Mouse (Mus musculus): Measurements from ENCODE around the gene Usp28. TPM values are rescaled to one million over a fixed set of nuclear protein-coding genes. Genes with fewer than 3 reads are reported as not detected.

Gene Usp28
- 6.1 and 6.8 TPM in 2 replicates for polyA plus RNA-seq (2012; rRNA removed)

DNA sequence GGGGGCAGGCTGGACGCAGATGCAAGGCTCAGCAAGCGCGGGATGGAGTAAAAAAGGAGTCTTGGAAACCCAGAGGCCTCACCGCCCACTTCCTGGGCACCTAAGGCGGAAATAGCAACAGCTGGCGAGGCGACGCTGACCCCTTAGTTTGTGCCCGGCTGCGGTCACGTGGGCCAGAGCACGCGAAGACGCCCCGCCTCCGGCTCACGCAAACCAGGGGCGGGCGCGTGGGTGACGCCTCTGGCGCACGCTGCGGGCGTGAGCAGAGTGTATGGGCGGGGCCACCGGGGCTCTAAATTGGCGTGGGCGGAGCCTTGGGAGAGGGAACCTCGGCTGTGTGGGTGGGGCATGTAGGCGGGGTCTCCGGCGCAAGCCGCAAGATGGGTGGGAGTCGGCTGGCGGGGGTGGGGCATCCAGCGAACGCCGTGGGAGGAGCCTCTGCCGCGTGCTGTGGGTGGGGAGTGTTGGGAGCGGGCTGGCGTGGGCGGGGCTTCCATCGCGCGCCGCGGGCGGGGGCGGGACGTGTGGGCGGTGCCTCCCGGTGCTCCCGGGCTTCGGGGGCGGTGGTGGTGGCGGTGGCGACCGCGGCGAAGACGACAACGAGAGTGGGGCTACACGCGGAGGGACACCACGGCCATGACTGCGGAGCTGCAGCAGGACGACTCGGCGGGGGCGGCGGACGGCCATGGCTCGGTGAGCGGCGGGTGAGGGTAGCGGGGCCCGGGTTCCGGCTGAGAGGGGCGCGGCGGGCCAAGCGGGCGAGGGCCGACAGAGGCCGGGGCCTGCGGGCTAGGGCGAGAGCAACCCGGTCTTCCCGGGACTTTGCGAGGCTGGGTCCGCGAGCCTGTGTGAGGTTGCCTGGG, at the start of gene Usp28:
TSS of gene Usp28 (plus strand) at position 531 of the 863 bp plus-strand sequence.
- under 1% methylated on average over 93 of the region's 94 CpGs for WGBS
- H3K27me3 ChIP-seq (replicated peaks; ENCODE audit: control insufficient read depth, insufficient read depth, low read length): no peaks in the 10 kb centered on the region
- peak within 1 kb of the TSS; percentile 82 for H3K27ac ChIP-seq (ENCODE audit: insufficient read depth, low read depth, low read length)
- peak within 1 kb of the TSS; percentile 70 for H3K4me3 ChIP-seq (ENCODE audit: insufficient read depth, low read depth, low read length)
- peaks cover 4% of the 10 kb centered on the region; the same call in 1 of the 2 replicates for H3K4me1 ChIP-seq (ENCODE audit: control insufficient read depth, insufficient read depth, low read length)
- TF ChIP-seq POLR2A (IDR thresholded peaks at IDR 0.05; ENCODE audit: low read depth, low read length) (no peak), CTCF (conservative IDR thresholded peaks at IDR 0.05; ENCODE audit: insufficient read depth, insufficient read length, low read depth, low read length) (no peak)
- no peaks in the 10 kb centered on the region for H3K36me3 ChIP-seq (ENCODE audit: control insufficient read depth, insufficient read depth, low read length)
- peak; percentile 100 for DNase-seq

DNA sequence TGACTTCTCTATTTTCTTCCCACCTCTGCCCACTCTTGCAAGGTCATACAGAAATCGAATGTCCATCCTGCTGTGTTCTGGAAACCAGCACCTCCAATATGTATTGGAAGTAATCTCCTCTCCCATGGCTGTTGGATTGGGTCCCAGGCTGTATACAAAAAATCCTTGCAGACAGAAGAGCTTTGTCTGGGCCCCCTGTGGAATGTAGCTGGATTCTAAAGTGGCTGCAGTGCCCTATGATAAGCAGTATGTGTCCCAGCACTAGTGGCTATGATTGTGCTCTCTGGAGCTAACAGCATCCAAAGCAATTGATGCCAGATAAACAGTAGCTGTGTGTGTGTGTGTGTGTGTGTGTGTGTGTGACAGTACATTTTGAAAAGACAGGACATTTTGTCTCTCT, 42.8 kb upstream of the Usp28 start:
- Histone ChIP-seq H3K4me1 (ENCODE audit: control insufficient read depth, insufficient read depth, low read length) (no peaks in the 10 kb centered on the region), H3K27ac (ENCODE audit: insufficient read depth, low read depth, low read length) (no peak overlapping the region), H3K4me3 (ENCODE audit: insufficient read depth, low read depth, low read length) (no peak overlapping the region), H3K36me3 (ENCODE audit: control insufficient read depth, insufficient read depth, low read length) (no peaks in the 10 kb centered on the region), H3K27me3 (replicated peaks; ENCODE audit: control insufficient read depth, insufficient read depth, low read length) (no peaks in the 10 kb centered on the region)
- TF ChIP-seq POLR2A (IDR thresholded peaks at IDR 0.05; ENCODE audit: low read depth, low read length) (no peak), CTCF (conservative IDR thresholded peaks at IDR 0.05; ENCODE audit: insufficient read depth, insufficient read length, low read depth, low read length) (no peak)
- DNase-seq: no peak
- 71% methylated on average over 1 of the region's 1 CpGs for WGBS

DNA sequence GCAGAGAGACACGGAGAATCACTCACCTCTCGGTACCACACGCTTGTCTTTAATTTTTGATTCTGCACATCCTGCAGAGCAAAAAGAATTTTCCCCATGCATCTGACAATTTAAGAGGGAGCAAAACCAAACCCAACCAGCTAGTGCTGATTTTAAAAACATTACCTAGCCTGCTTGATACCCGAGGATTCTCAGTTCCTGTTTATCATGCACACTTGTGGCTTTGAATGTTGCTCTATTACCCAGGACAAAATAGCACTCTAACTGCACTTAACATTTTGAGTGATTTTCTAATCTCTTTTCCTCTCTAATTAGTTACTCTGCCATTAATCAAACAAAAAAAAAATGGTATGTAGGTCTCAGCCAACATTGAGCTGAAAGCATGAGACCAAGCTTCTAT, 37.6 kb upstream of the Usp28 start:
- Histone ChIP-seq H3K4me1 (ENCODE audit: control insufficient read depth, insufficient read depth, low read length) (no peaks in the 10 kb centered on the region), H3K27me3 (replicated peaks; ENCODE audit: control insufficient read depth, insufficient read depth, low read length) (no peaks in the 10 kb centered on the region), H3K27ac (ENCODE audit: insufficient read depth, low read depth, low read length) (no peak overlapping the region), H3K4me3 (ENCODE audit: insufficient read depth, low read depth, low read length) (no peak overlapping the region), H3K36me3 (ENCODE audit: control insufficient read depth, insufficient read depth, low read length) (no peaks in the 10 kb centered on the region)
- 86% methylated on average over 4 of the region's 4 CpGs for WGBS
- DNase-seq: no peak
- TF ChIP-seq CTCF (conservative IDR thresholded peaks at IDR 0.05; ENCODE audit: insufficient read depth, insufficient read length, low read depth, low read length) (no peak), POLR2A (IDR thresholded peaks at IDR 0.05; ENCODE audit: low read depth, low read length) (no peak)

DNA sequence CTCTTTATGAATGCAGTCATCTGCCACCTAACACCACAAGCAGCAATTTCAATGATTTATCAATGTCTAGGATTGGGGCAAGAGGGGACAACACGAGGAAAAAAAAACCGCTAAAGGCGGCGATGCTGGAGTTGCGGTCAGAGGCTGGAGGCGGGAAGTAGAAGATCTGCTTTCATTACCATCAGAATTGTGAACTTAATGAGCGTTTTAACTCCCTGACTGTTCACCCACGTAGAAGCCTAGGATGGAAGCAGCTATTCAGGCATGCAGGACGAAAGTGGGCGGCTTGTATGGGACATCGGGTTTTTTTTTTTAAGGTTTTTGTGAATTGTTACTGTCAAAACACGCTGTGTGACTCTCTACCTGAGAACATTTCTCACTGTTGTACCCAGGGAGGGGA, 23.9 kb upstream of the Usp28 start:
- no peak overlapping the region for H3K4me3 ChIP-seq (ENCODE audit: insufficient read depth, low read depth, low read length)
- no peak for DNase-seq
- TF ChIP-seq POLR2A (IDR thresholded peaks at IDR 0.05; ENCODE audit: low read depth, low read length) (no peak), CTCF (conservative IDR thresholded peaks at IDR 0.05; ENCODE audit: insufficient read depth, insufficient read length, low read depth, low read length) (no peak)
- no peaks in the 10 kb centered on the region for H3K27me3 ChIP-seq (replicated peaks; ENCODE audit: control insufficient read depth, insufficient read depth, low read length)
- H3K36me3 ChIP-seq (ENCODE audit: control insufficient read depth, insufficient read depth, low read length): no peaks in the 10 kb centered on the region
- no peaks in the 10 kb centered on the region for H3K4me1 ChIP-seq (ENCODE audit: control insufficient read depth, insufficient read depth, low read length)
- no peak overlapping the region for H3K27ac ChIP-seq (ENCODE audit: insufficient read depth, low read depth, low read length)
- 13% methylated on average over 12 of the region's 12 CpGs for WGBS

DNA sequence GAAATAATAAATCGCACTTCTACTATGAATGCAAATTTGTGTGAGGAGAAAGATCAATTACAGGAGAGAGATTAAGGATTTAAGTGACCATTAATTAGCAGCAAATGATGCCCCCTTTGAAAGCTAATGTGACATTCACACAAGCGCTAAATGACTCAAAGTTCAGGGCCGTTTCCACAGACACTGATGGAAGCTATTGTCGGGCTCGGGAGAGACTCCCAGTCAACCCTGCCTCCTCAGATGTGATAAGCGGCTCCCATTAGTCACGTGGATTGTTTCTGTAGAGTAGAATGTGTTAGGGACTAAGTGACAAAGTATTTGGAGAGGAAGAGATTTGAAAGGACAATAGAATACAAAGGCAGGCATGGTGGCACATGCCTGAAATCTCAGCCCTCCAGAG, 23.0 kb upstream of the Usp28 start:
- WGBS: 23% methylated on average over 7 of the region's 7 CpGs
- TF ChIP-seq CTCF (conservative IDR thresholded peaks at IDR 0.05; ENCODE audit: insufficient read depth, insufficient read length, low read depth, low read length) (no peak), POLR2A (IDR thresholded peaks at IDR 0.05; ENCODE audit: low read depth, low read length) (no peak)

DNA sequence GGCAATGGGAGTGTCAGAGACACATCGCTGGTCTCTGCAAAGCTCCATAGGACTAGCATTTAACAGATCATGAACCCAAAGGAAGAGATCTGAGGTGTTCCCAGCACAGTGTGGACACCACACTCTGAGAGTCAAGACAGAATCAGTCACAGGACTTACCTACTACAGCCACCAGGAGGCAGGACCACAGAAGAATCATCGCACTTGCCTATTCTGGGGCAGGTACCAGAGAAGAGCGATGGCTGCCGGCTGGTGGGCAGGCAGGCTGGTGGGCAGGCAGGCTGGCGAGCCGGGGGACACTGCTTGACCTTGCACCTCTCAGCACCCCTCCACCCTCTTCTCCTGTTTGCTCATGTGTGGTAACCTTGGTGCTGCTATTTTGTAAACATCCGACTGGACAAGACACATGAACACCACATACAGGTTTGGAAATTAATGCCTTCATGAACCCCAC, 20.6 kb upstream of the Usp28 start, which contains the start of gene Htr3b:
TSS of gene Htr3b (minus strand) at position 404 of the 454 bp plus-strand sequence.
- no peaks in the 10 kb centered on the region for H3K27me3 ChIP-seq (replicated peaks; ENCODE audit: control insufficient read depth, insufficient read depth, low read length)
- DNase-seq: no peak
- 64% methylated on average over 7 of the region's 7 CpGs for WGBS
- TF ChIP-seq CTCF (conservative IDR thresholded peaks at IDR 0.05; ENCODE audit: insufficient read depth, insufficient read length, low read depth, low read length): peak; percentile 44
- no peak for TF ChIP-seq POLR2A (IDR thresholded peaks at IDR 0.05; ENCODE audit: low read depth, low read length)
- no peaks in the 10 kb centered on the region for H3K36me3 ChIP-seq (ENCODE audit: control insufficient read depth, insufficient read depth, low read length)
- no peak within 1 kb of the TSS for H3K27ac ChIP-seq (ENCODE audit: insufficient read depth, low read depth, low read length)
- no peak within 1 kb of the TSS for H3K4me3 ChIP-seq (ENCODE audit: insufficient read depth, low read depth, low read length)
- no peaks in the 10 kb centered on the region for H3K4me1 ChIP-seq (ENCODE audit: control insufficient read depth, insufficient read depth, low read length)

More for the DNA sequence above, 23.0 kb upstream of the Usp28 start:
- Histone ChIP-seq H3K4me3 (ENCODE audit: insufficient read depth, low read depth, low read length) (no peak overlapping the region), H3K4me1 (ENCODE audit: control insufficient read depth, insufficient read depth, low read length) (no peaks in the 10 kb centered on the region), H3K36me3 (ENCODE audit: control insufficient read depth, insufficient read depth, low read length) (no peaks in the 10 kb centered on the region), H3K27me3 (replicated peaks; ENCODE audit: control insufficient read depth, insufficient read depth, low read length) (no peaks in the 10 kb centered on the region), H3K27ac (ENCODE audit: insufficient read depth, low read depth, low read length) (no peak overlapping the region)
- DNase-seq: no peak

DNA sequence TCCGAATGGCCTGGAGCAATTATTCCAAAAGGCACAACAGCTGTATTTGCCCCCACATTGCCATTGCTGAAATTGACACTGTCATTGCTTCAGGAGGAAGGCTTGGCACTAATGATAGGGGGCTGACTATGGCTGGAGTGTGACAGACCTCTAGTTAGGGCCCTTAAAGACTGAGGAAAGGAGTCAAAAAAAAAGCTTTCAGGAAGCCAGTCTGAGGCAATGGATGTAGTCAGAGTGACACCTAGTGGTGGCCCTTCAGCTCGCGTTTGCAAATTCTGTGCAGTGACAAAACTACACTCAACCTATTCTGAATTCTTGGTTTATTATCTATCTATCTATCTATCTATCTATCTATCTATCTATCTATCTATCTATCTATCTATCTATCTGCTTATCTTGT, 12.7 kb upstream of the Usp28 start:
- Histone ChIP-seq H3K27me3 (replicated peaks; ENCODE audit: control insufficient read depth, insufficient read depth, low read length) (no peaks in the 10 kb centered on the region), H3K4me3 (ENCODE audit: insufficient read depth, low read depth, low read length) (no peak overlapping the region), H3K27ac (ENCODE audit: insufficient read depth, low read depth, low read length) (no peak overlapping the region), H3K36me3 (ENCODE audit: control insufficient read depth, insufficient read depth, low read length) (no peaks in the 10 kb centered on the region), H3K4me1 (ENCODE audit: control insufficient read depth, insufficient read depth, low read length) (no peaks in the 10 kb centered on the region)
- peak; percentile 45 for DNase-seq
- 30% methylated on average over 3 of the region's 3 CpGs for WGBS
- TF ChIP-seq POLR2A (IDR thresholded peaks at IDR 0.05; ENCODE audit: low read depth, low read length) (no peak), CTCF (conservative IDR thresholded peaks at IDR 0.05; ENCODE audit: insufficient read depth, insufficient read length, low read depth, low read length) (peak; percentile 74)
